Mouse (Mus musculus) limb, embryonic 13.5 days (tissue): Measurements from ENCODE around the gene P4ha1. TPM values are rescaled to one million over a fixed set of nuclear protein-coding genes. Genes with fewer than 3 reads are reported as not detected.
"Not testable (repeated sequence)": the region's sequence is repeated elsewhere in the genome, so short reads cannot be mapped to it uniquely, and the experiment has no call there.

Source experiments
- ATAC-seq: fragments of 200-750 bp; cut with Nextera tagmentation; 2 replicates; pipeline ENCODE4 v1.8.0; 2017; ENCODE audit warnings: low read depth, moderate number of reproducible peaks, moderate TSS enrichment; ENCODE audit not compliant: low FRiP score
- H3K27ac ChIP-seq: fragments of 300-500 bp; sonication (generic); 2 replicates; pipeline ENCODE4 v1.5.1; 2015; ENCODE audit warnings: inconsistent platforms, mild to moderate bottlenecking, moderate library complexity
- H3K27me3 ChIP-seq: fragments of 300-500 bp; sonication (generic); 2 replicates; pipeline ENCODE4 v1.6.1; 2015; ENCODE audit warnings: mild to moderate bottlenecking, inconsistent platforms
- H3K36me3 ChIP-seq: fragments of 300-500 bp; sonication (generic); 2 replicates; pipeline ENCODE4 v1.6.1; 2015; ENCODE audit warnings: inconsistent platforms, mild to moderate bottlenecking, moderate library complexity
- H3K4me1 ChIP-seq: fragments of 300-500 bp; sonication (generic); 2 replicates; pipeline ENCODE4 v1.6.1; 2015; ENCODE audit warnings: inconsistent platforms
- H3K4me2 ChIP-seq: fragments of 300-500 bp; sonication (generic); replicated peaks from 2 replicates; pipeline ENCODE4 v1.6.1; 2015; ENCODE audit warnings: inconsistent platforms, mild to moderate bottlenecking, moderate library complexity
- H3K4me3 ChIP-seq: fragments of 300-500 bp; sonication (generic); 2 replicates; pipeline ENCODE4 v1.5.1; 2015; ENCODE audit warnings: moderate library complexity, mild to moderate bottlenecking, inconsistent platforms
- H3K9ac ChIP-seq: fragments of 300-500 bp; sonication (generic); 2 replicates; pipeline ENCODE4 v1.6.1; 2015; ENCODE audit warnings: mild to moderate bottlenecking, inconsistent platforms
- H3K9me3 ChIP-seq: fragments of 300-500 bp; sonication (generic); 2 replicates; pipeline ENCODE4 v1.6.1; 2016; ENCODE audit warnings: inconsistent platforms
- WGBS: fragments of 180-500 bp; shearing (Covaris S2); methylation state at CpG from one replicate; pipeline ENCODE4 v1.1.7; 2015; 5-methylcytosine and 5-hydroxymethylcytosine counted together
- polyA plus RNA-seq: library from polyadenylated mRNA; unstranded; fragments of >200 nt; fragmentation: Nextera tagmentation; extraction: Ambion mirVana; gene quantifications from 2 replicates; pipeline ENCODE4 v1.2.1, GENCODE M21; 2015

The P4ha1 gene
- polyA plus RNA-seq, 1 experiment from 2014 or later, result 116 TPM

DNA sequence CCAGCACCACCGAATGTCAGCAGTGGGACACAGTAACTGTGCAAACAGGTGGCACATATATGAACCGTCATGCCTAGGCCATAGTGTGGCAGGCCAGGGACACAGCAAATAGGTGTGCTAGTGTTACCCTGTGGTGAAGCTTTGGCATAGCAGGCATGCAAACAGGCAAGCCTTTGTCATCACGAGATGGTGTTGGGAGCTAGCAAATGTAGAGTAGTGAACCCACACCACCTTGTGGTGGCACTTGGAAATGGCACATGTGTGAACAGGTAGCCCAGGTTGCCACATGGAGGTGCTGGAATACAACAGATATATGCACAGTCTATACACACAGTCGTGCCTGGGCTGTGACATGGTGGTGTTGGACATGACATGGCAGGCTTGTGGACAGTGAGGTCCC lies 30.5 kb upstream of the P4ha1 start:
- no peak overlapping the region for H3K9ac ChIP-seq
- no peak overlapping the region for H3K4me2 ChIP-seq
- WGBS, result 31% methylated on average over 4 of the region's 4 CpGs
- no peak overlapping the region for H3K27ac ChIP-seq
- H3K36me3 ChIP-seq, result no peaks in the 10 kb centered on the region
- H3K27me3 ChIP-seq, result peaks cover 3% of the 10 kb centered on the region; the same call in 1 of the 2 replicates
- no peaks in the 10 kb centered on the region for H3K9me3 ChIP-seq
- no peak overlapping the region for H3K4me3 ChIP-seq
- no peaks in the 10 kb centered on the region for H3K4me1 ChIP-seq
- ATAC-seq, result peak; percentile 39

DNA sequence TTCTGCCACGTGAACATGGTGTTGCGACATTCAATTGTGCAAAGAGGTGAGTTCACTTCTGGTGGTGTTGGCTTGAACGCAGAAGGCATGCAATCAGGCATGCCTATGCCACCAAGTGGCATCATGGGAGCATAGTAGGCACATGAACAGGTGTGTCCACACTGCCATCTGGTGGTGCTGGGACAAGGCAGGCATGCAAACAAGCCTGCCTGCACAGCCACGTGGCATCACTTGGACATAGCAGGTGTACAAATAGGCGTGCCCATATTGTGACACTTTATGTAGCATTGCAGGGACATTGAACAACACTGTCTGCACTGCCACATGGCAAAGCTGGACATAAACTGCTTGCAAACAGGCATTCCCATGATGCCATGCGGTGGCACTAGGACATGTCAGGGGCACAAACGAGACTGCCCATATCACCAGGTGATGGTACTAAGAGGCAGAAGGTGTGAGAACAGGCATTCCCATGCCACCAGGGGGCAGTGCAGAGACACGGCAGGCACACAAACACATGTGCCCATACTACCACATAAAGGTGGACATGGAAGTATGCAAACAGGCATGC lies 27.8 kb upstream of the P4ha1 start:
- Histone ChIP-seq H3K9ac (no peak overlapping the region), H3K4me1 (no peaks in the 10 kb centered on the region), H3K4me3 (no peak overlapping the region), H3K36me3 (no peaks in the 10 kb centered on the region), H3K27ac (no peak overlapping the region), H3K27me3 (peaks cover 3% of the 10 kb centered on the region; the same call in 1 of the 2 replicates), H3K9me3 (no peaks in the 10 kb centered on the region), H3K4me2 (no peak overlapping the region)
- ATAC-seq, result no peak
- 65% methylated on average over 8 of the region's 8 CpGs for WGBS

DNA sequence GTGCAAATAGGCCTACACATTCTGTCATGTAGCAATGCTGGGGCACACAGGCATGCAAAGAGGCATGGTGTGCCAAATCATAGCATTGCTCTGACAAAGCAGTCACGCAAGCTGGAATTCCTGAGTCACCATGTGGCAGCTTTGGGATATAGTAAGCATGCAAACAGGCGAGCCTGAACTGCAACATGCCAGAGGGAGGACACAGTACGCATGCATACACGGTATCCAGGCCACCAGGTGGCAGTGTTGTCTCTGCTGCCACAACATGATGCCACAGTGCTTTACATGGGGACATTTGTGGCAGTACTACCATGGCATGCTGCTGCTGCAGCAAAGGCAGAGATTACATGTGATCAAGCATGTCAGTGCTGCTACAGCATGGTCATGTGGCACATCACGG lies 26.8 kb upstream of the P4ha1 start:
- Histone ChIP-seq H3K36me3 (no peaks in the 10 kb centered on the region), H3K9ac (no peak overlapping the region), H3K4me2 (no peak overlapping the region), H3K9me3 (no peaks in the 10 kb centered on the region), H3K27me3 (peaks cover 3% of the 10 kb centered on the region; the same call in 1 of the 2 replicates), H3K27ac (no peak overlapping the region), H3K4me3 (no peak overlapping the region), H3K4me1 (no peaks in the 10 kb centered on the region)
- 29% methylated on average over 5 of the region's 5 CpGs for WGBS
- peak; percentile 45 for ATAC-seq

DNA sequence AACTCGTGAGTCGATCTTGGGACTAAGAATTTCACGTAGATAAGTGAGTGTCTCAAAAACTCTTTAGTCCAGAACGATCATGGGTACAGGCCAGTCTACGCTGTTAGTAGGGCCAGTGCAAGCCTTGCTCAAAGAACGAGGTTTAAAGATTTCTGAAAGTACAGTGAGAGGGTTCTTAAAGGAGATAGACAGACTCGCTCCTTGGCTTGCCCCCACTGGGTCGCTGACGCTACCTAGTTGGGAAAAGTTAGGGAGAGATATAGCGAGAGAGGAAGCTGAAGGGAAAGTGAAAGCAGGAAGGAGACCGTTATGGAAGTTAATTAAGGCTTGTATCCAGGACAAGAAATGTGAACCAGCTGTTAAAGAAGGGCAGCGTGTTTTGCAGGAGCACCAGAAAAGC lies 20.4 kb upstream of the P4ha1 start:
- not testable (repeated sequence) for H3K4me3 ChIP-seq, ATAC-seq, H3K27me3 ChIP-seq, H3K27ac ChIP-seq, H3K4me1 ChIP-seq, H3K4me2 ChIP-seq, H3K36me3 ChIP-seq, H3K9ac ChIP-seq
- 81% methylated on average over 12 of the region's 12 CpGs for WGBS
- H3K9me3 ChIP-seq, result peaks cover 11% of the 10 kb centered on the region

DNA sequence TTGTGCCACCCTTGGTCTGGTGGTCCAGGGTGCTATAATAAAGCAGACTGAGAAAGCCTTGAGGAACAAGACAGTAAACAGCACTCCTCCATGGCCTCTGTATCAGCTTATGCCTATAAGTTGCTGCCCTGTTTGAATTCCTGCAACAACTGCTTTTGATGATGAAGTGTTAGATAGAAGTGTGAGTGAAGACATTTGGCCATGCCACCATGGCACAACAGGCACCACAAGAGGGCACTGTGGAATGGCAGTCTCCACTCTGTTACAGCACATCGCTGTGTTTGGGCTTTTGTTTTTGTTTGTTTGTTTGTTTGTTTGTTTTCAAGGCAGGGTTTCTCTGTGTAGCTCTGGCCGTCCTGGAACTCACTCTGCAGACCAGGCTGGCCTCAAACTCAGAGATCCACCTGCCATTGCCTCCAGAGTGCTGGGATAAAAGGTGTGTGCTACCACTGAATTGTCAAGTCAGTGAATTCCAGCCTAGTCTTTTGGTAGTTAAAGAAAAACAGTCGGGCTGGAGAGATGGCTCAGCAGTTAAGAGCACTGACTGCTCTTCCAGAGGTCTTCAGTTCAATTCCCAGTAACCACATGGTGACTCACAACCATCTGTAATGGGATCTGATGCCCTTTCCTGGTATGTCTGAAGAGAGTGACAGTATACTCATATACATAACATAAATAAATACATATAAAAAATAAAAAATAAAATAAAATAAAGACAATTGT lies 13.9 kb upstream of the P4ha1 start:
- 41% methylated on average over 3 of the region's 3 CpGs for WGBS
- Histone ChIP-seq H3K9me3 (peaks cover 4% of the 10 kb centered on the region), H3K4me2 (no peak overlapping the region), H3K9ac (no peak overlapping the region), H3K27me3 (no peaks in the 10 kb centered on the region), H3K4me1 (no peaks in the 10 kb centered on the region), H3K36me3 (no peaks in the 10 kb centered on the region), H3K4me3 (no peak overlapping the region), H3K27ac (no peak overlapping the region)
- ATAC-seq, result no peak

DNA sequence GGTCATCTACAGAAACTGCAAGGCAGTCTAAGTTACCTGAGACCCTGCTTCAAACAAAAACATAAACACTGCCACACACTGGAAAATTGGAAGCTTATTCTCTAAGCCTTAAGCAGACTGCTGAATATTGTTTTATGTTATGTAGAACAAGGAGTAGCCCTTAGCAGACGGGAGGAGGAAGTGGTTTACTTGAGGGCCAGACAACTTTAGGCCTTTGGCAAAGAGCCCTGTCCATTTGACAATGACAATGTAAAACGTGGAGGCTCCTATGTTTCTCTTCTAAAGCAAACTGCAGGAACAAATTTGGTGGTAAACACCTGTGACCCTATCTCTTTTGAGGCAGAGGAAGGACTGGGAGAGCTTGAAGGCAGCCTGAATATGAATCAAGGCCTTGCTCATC lies 13.0 kb upstream of the P4ha1 start:
- H3K36me3 ChIP-seq, result no peaks in the 10 kb centered on the region
- WGBS, result 64% methylated on average over 2 of the region's 2 CpGs
- no peak overlapping the region for H3K4me2 ChIP-seq
- H3K4me3 ChIP-seq, result no peak overlapping the region
- H3K4me1 ChIP-seq, result no peaks in the 10 kb centered on the region
- H3K9ac ChIP-seq, result no peak overlapping the region
- H3K27me3 ChIP-seq, result no peaks in the 10 kb centered on the region
- H3K27ac ChIP-seq, result no peak overlapping the region
- no peak for ATAC-seq
- H3K9me3 ChIP-seq, result peaks cover 4% of the 10 kb centered on the region

DNA sequence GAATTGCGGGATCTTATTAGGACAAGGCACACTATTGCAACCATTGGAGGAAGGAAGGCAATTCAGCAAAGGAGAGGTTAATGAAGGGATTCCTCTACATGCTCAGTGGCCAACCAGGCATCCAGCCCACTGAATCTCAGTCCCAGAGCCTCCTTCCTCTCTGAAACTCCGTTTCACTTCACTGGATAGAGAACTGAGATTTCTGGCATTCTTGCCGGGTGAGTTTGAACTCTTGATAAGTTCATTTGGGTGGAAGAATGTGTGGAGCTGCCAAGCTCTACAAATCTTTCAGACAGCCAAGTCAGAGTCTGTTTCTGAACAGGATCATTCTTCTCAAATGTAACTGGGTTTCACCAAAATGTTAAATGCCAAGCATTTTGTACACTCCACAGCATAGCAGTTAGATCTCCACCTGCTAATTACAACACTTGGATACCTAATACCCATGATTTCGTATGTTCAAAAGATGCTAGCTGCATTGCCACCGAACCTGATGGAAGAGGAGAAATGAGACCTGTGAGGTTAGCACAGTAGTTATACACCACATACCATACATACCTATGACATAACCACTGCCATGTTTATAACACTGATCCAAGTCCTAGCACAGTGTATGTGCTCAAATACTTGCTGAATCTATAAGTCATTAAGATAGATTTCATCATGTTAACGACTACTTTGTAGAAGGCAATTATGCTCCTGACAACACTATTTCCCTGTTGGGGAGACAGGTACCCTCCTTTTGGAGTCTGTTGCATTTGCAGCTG lies 12.2 kb upstream of the P4ha1 start:
- H3K36me3 ChIP-seq, result no peaks in the 10 kb centered on the region
- no peak overlapping the region for H3K4me3 ChIP-seq
- no peaks in the 10 kb centered on the region for H3K27me3 ChIP-seq
- no peak for ATAC-seq
- no peak overlapping the region for H3K27ac ChIP-seq
- H3K4me1 ChIP-seq, result no peaks in the 10 kb centered on the region
- peaks cover 4% of the 10 kb centered on the region for H3K9me3 ChIP-seq
- 63% methylated on average over 6 of the region's 6 CpGs for WGBS
- no peak overlapping the region for H3K9ac ChIP-seq
- no peak overlapping the region for H3K4me2 ChIP-seq

DNA sequence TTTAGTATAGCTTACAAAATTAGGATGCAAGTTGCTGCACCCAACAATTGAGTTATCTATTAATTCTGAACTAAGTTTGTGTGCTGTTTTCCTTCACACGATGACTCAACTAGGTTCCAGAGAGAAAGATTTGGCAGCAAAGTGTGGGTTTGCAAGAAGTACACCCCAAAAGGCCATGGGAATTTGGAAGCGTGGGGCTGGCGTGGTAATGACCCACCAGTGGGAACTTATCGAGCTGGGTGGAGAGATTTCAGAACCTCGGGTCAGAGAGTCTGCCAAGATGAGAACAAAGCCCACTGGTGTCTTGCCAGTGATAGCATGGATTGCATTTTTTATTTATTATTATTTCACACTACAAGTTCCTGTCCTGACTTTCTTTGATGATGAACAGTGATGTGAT lies 11.2 kb upstream of the P4ha1 start:
- Histone ChIP-seq H3K4me1 (no peaks in the 10 kb centered on the region), H3K9me3 (peaks cover 4% of the 10 kb centered on the region), H3K27me3 (no peaks in the 10 kb centered on the region), H3K4me3 (no peak overlapping the region), H3K4me2 (no peak overlapping the region), H3K27ac (no peak overlapping the region), H3K36me3 (no peaks in the 10 kb centered on the region), H3K9ac (no peak overlapping the region)
- ATAC-seq, result no peak
- WGBS, result 88% methylated on average over 5 of the region's 5 CpGs

DNA sequence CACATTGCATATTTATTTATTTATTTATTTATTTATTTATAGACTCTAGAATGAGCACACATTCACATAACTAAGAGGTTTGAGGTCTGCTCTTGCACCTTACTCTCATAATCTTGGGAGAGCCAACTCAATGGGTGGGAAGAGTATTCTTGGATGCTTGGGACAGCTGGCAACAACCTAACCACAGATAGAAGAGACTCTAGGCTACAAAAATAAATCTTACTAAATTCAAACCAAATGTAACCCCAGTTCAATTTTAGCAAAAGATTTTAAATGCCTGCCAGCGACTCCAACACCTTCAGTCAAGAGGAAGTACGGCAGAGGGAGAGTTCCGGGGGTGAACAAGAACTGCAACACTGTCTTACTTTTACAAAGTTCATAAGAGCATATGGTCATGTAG lies 2.0 kb upstream of the P4ha1 start:
- Histone ChIP-seq H3K27ac (no peak overlapping the region), H3K27me3 (no peaks in the 10 kb centered on the region), H3K4me1 (peaks cover 16% of the 10 kb centered on the region), H3K36me3 (no peaks in the 10 kb centered on the region), H3K9me3 (no peaks in the 10 kb centered on the region), H3K4me2 (no peak overlapping the region), H3K9ac (no peak overlapping the region), H3K4me3 (no peak overlapping the region)
- no peak for ATAC-seq
- 58% methylated on average over 3 of the region's 3 CpGs for WGBS

DNA sequence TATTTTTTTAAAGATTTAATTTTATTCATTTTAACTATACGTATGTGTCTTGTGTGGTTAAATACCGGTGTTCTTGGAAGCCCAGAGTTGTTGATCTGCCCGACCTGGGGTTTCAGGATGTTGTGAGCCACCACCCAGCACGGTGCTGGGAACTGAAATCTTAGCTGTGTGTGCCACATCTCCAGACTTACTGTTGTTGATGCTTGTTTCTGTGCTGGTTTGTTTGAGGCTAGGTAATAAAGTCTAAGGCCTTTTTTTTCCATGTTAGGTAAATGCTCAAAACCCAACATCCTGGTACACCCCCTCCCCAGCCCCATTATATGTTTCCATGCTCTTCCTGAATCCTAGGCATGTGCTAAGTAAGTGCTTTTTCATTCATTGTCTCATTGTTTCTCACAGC lies 825 bp upstream of the P4ha1 start:
- Histone ChIP-seq H3K36me3 (no peaks in the 10 kb centered on the region), H3K4me2 (peak overlapping the region; percentile 81), H3K4me3 (peak overlapping the region; percentile 86; the same call in 1 of the 2 replicates), H3K9ac (0 out of 2 replicates have a peak overlapping the region, but pooled peaks have one; percentile 63), H3K27me3 (no peaks in the 10 kb centered on the region), H3K9me3 (no peaks in the 10 kb centered on the region), H3K27ac (no peak overlapping the region), H3K4me1 (peaks cover 25% of the 10 kb centered on the region)
- WGBS, result 50% methylated on average over 4 of the region's 4 CpGs
- no peak for ATAC-seq

DNA sequence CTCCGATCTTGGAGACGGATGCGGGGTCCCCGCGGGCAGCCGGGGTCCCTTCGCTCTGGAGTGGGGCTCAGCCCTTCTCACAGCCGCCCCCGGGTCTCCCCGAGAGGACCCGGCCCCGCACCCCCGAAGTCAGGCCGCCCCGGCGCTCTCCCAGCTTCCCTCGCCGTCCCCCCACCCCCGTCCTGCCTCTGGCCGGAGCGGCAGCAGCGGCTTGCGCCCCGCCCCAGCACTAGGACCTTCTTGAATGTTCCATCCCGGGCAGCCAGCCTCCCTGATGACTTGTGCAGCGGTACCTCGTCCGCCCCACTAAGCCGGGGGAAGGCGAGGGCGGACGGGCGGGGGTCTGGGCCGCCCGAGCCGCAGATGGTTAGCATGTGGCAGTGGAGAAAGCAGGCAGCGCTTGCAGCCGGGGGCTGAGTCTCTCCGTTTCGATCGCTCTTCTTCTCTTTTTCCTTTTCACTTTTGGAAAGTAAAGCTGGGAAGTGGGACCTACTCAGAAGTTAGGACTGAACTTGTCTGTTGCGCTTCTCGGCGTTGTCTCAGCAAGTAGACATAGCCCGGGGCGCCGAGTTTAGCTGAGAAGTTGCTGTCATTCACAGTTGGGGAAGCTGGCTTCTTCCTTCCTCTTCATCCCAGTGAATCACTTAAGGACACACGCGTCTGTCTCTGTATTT lies 529 bp downstream of the P4ha1 start:
- Histone ChIP-seq H3K4me1 (peaks cover 26% of the 10 kb centered on the region), H3K4me3 (peak overlapping the region; percentile 86), H3K9me3 (peaks cover 4% of the 10 kb centered on the region), H3K9ac (peak overlapping the region; percentile 98), H3K27ac (peak overlapping the region; percentile 99), H3K27me3 (no peaks in the 10 kb centered on the region), H3K4me2 (peak overlapping the region; percentile 81), H3K36me3 (peaks cover 1% of the 10 kb centered on the region; the same call in 1 of the 2 replicates)
- peak; percentile 85 for ATAC-seq
- WGBS, result under 1% methylated on average over 49 of the region's 49 CpGs
